Mouse (Mus musculus) megakaryocyte, embryonic 14.5 days (primary cell): Measurements from ENCODE around the gene Gpc6. TPM values are rescaled to one million over a fixed set of nuclear protein-coding genes. Genes with fewer than 3 reads are reported as not detected.

Source experiments
- H3K27me3 ChIP-seq: replicated peaks from 2 replicates; pipeline ENCODE3; 2012; ENCODE audit warnings: inconsistent platforms
- H3K36me3 ChIP-seq: replicated peaks from 2 replicates; pipeline ENCODE3; 2012; ENCODE audit warnings: low read length, inconsistent platforms, mixed read lengths
- H3K4me1 ChIP-seq: 2 replicates; pipeline ENCODE4 v1.6.1; 2012; ENCODE audit warnings: inconsistent platforms
- H3K4me3 ChIP-seq: replicated peaks from 2 replicates; pipeline ENCODE3; 2012; ENCODE audit warnings: moderate library complexity, mild to moderate bottlenecking, inconsistent platforms
- H3K9me3 ChIP-seq: 2 replicates; pipeline ENCODE4 v1.6.1; 2012; ENCODE audit warnings: inconsistent platforms
- FLI1 ChIP-seq: IDR thresholded peaks from 2 replicates; pipeline ENCODE4 v1.6.1; 2012; ENCODE audit warnings: low read length, inconsistent platforms, mixed read lengths
- GATA1 ChIP-seq: IDR thresholded peaks from 3 replicates; pipeline ENCODE4 v1.6.1; 2012; ENCODE audit warnings: mixed read lengths, low read length, inconsistent platforms, borderline replicate concordance
- polyA plus RNA-seq: library from polyadenylated mRNA; stranded (reverse); fragments of >175 nt; gene quantifications from 2 replicates; pipeline ENCODE4 v1.2.3, GENCODE M21; 2012; ENCODE audit warnings: low replicate concordance; ENCODE audit not compliant: insufficient read depth

The Gpc6 gene
- polyA plus RNA-seq, 1 experiment, result not detected

DNA sequence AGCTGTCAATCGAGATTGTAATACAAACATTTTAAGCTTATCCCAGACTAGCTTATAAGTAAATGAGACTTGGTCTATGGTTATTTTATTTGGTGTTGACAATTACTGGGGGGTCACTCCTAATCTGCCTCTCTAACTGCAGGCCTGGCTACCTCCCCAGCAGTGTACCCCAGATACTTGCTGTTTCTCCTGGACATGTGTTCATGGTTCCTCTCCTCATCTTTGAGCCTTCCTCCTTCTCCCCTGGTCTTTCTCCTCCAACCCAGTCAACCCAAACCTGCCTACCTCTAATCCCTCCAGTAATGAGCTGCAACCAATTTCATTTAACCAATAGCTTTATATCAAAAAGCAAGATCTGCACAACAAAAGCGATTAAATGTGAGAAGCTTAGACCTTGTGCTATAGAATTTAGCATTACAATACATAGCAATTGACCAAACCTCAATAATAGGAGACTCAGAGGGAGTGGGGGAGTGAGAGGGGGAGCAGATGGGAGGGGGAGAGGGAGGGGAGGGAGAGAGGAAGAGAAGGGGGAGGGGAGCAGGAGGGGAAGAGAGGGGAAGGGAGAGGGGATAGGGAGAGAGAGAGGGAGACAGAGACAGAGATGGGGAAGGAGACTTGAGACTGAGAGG, 371.2 kb downstream of the Gpc6 start:
- Histone ChIP-seq H3K4me3 (no peak overlapping the region), H3K36me3 (no peaks in the 10 kb centered on the region), H3K4me1 (no peaks in the 10 kb centered on the region), H3K9me3 (peaks cover 7% of the 10 kb centered on the region; the same call in 1 of the 2 replicates), H3K27me3 (no peaks in the 10 kb centered on the region)
- TF ChIP-seq FLI1, result no peak
- no peak for TF ChIP-seq GATA1

DNA sequence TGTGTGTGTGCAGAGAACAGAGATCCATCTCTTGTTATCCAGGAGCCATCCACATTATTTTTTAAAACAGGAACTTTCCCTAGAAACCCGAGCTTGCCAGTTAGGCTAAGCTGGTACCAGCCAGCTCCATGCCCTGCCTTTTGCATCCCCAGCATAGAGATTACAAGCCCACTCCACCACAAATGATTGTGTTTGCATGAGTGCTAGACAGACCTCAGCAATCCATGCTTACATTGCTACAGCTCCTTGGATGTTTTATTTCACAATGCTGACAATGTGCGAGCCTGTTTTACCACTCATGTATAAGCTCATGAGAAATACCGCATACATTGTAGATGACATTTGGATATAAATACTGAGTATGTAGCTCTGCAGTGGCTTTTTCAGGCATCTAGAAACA, 375.9 kb downstream of the Gpc6 start:
- Histone ChIP-seq H3K9me3 (peaks cover 24% of the 10 kb centered on the region), H3K4me1 (no peaks in the 10 kb centered on the region), H3K4me3 (no peak overlapping the region), H3K36me3 (no peaks in the 10 kb centered on the region), H3K27me3 (no peaks in the 10 kb centered on the region)
- TF ChIP-seq FLI1 (no peak), GATA1 (no peak)

DNA sequence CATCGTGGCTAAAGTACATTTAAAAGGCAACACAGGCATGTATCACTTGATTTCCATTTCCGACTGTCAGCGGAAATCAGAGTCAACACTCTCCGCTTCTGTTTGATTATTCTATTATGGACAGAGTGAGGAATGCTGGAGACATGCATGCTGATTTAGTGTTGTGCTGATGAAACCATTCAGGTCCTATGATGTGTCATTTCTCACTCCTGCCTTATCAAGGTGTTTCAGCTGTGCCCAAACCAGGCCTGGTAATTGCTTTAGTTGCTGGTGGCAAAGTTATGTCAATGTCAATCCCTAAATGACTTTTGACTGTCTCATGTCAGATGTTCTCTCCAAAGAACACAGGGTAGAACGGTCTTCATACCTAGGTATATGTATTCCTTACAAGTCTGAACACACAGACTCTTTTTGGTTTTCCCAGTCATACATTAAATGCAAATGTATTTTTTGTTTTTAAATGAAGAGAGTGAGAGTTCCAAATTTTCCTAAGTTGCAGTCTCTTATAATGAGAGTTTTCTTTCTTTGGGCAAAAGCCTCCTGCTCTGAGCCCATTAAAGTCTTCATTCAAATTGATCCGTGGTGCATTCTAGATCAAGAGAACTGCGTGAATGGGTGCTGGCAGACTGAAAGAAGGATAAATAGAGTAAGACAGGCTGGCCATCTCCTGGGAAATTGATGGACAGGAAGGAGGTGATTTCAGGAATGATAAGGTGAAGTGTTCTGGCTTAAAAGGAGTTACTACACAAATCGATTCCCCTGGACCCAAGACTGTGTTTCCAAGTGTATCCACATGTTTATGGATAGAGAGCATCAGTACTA, 379.0 kb downstream of the Gpc6 start:
- Histone ChIP-seq H3K36me3 (no peaks in the 10 kb centered on the region), H3K9me3 (peaks cover 41% of the 10 kb centered on the region), H3K27me3 (no peaks in the 10 kb centered on the region), H3K4me3 (no peak overlapping the region), H3K4me1 (no peaks in the 10 kb centered on the region)
- TF ChIP-seq GATA1 (no peak), FLI1 (no peak)

DNA sequence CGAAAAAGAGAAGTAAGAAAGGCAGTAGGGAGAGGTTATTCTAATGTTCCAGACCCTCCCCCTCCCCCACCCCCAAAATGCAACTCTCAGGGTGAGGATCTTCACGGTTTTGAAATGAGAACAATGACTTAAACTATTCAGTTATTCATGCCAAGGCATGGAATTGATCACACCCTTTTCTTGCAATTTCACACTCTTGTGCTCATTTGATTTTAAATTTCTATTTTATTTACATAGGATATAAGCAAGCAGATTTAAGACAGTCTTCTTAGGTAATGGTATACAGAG, 379.6 kb downstream of the Gpc6 start:
- no peak overlapping the region for H3K4me3 ChIP-seq
- no peaks in the 10 kb centered on the region for H3K36me3 ChIP-seq
- H3K9me3 ChIP-seq, result peaks cover 41% of the 10 kb centered on the region
- no peaks in the 10 kb centered on the region for H3K4me1 ChIP-seq
- no peaks in the 10 kb centered on the region for H3K27me3 ChIP-seq
- no peak for TF ChIP-seq FLI1
- TF ChIP-seq GATA1, result no peak

DNA sequence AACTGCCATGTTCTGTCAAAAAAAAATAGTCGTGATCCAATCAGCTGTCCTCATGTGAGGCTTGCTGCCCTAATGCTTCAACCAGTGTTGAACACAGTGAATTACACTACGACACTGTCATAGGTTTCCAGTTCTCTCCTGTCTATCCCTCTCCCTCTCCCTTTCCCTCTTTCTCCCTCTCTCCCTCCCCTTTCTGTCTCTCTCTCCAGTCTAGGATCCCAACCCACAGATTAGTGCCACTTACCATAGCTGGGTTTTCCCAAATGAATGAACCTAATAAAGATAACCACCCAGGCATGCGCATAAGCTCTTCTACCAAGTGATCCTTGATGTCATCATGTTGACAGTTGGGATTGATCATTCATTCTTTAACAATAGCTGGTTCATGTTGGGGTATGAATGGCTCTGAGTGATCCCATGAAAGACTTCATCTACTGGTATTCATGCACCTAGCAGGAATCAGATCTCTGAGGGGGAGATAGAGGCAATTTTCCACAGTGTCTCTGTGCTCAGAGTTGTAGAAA, 384.9 kb downstream of the Gpc6 start:
- TF ChIP-seq FLI1, result no peak
- TF ChIP-seq GATA1, result no peak
- no peaks in the 10 kb centered on the region for H3K4me1 ChIP-seq
- H3K36me3 ChIP-seq, result no peaks in the 10 kb centered on the region
- H3K9me3 ChIP-seq, result peaks cover 22% of the 10 kb centered on the region
- H3K27me3 ChIP-seq, result no peaks in the 10 kb centered on the region
- no peak overlapping the region for H3K4me3 ChIP-seq

DNA sequence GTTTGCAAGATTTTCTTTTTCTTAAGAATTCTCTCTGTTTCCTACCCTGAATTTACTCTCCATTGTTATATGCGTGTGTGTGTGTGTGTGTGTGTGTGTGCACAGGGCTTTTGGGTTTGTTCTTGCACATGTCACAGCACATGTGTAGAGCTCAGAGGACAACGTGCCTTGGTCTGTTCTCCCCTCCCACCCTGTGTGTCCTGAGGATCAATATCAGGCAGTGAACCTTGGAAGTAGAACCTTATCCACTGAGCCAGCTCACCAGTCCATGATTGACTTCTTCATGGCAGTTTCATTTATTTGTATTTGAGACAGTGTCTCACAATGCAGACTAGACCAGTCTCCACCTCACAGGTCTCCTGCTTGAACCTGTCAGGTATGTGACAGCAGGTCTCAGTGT, 399.1 kb downstream of the Gpc6 start:
- Histone ChIP-seq H3K4me3 (no peak overlapping the region), H3K9me3 (0 out of 2 replicates have a peak, but pooled peaks cover 2% of the 10 kb centered on the region), H3K36me3 (no peaks in the 10 kb centered on the region), H3K27me3 (no peaks in the 10 kb centered on the region), H3K4me1 (no peaks in the 10 kb centered on the region)
- no peak for TF ChIP-seq GATA1
- TF ChIP-seq FLI1, result no peak

DNA sequence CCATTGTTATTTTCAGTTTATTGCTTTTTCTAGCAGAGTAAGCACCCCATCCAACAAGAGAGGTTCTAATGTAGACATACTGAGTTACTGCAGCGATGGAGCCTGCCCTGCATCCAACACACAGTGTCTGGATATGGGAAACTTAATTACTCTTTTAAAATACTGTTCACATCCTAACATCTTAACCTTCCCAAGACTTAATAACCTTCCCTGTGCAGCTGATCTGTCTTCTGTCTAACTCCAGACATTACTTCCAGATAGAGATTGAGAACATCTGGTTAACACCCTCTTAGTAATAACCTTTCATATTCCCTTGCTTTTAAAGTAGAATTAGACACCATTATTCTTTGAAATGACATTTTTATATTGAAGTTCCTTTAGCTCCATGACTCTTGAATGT, 407.1 kb downstream of the Gpc6 start:
- H3K4me3 ChIP-seq, result no peak overlapping the region
- H3K36me3 ChIP-seq, result no peaks in the 10 kb centered on the region
- TF ChIP-seq FLI1 (no peak), GATA1 (no peak)
- peaks cover 3% of the 10 kb centered on the region; the same call in 1 of the 2 replicates for H3K9me3 ChIP-seq
- no peaks in the 10 kb centered on the region for H3K4me1 ChIP-seq
- H3K27me3 ChIP-seq, result no peaks in the 10 kb centered on the region

DNA sequence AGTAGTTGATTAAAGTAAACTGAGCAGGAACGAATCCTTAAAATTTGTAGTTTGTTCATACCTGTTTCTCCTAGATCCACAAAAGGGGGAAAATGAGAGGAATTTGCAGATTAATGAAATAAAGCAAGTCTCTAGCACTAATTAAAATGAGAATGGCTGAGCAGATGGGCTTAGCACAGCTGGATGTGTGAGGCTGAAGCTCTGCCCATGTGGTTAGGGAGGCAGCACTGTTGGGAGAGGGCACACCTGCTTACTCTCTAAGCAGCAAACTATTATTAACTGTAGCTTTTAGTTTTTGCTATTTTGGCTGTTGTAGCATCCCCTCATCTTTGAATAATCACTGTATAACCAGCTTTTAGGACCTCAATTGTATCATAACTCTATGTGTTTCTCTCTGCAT, 412.2 kb downstream of the Gpc6 start:
- Histone ChIP-seq H3K4me1 (no peaks in the 10 kb centered on the region), H3K36me3 (no peaks in the 10 kb centered on the region), H3K9me3 (0 out of 2 replicates have a peak, but pooled peaks cover 6% of the 10 kb centered on the region), H3K27me3 (no peaks in the 10 kb centered on the region), H3K4me3 (no peak overlapping the region)
- TF ChIP-seq FLI1, result no peak
- no peak for TF ChIP-seq GATA1

DNA sequence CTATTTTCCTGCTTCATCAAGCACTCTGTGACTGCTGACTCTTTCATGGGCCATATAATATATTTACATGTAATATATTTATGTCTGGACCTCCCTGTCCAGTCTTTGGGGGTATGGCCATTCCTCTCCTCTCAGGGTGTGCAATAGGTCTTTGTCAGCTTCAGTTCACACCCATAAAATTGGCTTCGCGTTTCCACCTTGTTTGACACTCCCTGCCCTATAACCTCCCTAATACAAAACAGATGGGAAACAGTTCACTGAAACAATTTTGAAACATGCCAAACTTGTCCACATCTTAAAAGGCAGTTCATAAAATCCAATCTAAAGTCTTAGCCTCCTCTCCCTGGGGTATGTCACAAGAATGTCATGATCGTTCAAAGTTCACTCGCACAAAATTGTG, 415.4 kb downstream of the Gpc6 start:
- TF ChIP-seq GATA1, result no peak
- no peak for TF ChIP-seq FLI1
- no peaks in the 10 kb centered on the region for H3K36me3 ChIP-seq
- H3K4me1 ChIP-seq, result no peaks in the 10 kb centered on the region
- no peak overlapping the region for H3K4me3 ChIP-seq
- peaks cover 15% of the 10 kb centered on the region; the same call in 1 of the 2 replicates for H3K9me3 ChIP-seq
- H3K27me3 ChIP-seq, result no peaks in the 10 kb centered on the region

DNA sequence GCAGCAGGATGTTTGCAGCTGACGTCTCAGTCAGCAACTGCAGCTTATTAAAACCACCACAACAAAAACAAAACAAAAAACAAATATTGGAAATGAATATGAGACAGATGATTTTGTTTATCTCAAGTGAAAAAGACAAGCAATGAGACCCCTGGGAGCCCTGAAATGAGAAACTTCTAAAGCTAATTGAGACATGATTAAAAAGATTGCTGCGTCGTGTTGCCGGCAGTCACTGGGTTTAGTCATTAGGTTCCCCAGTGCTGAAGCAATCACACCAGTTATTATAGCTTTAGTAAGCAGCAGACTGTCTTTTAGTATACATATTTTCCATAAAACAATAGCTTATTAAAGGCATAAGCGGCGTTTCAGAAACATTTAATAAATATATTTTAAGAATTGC, 419.4 kb downstream of the Gpc6 start:
- Histone ChIP-seq H3K27me3 (no peaks in the 10 kb centered on the region), H3K4me1 (no peaks in the 10 kb centered on the region), H3K4me3 (no peak overlapping the region), H3K9me3 (peaks cover 31% of the 10 kb centered on the region), H3K36me3 (no peaks in the 10 kb centered on the region)
- TF ChIP-seq GATA1, result no peak
- no peak for TF ChIP-seq FLI1
